Mouse (Mus musculus) cerebellum, postnatal 14 days (tissue): ENCODE measurements around the gene Pkig.
A peak's percentile ranks its signal among the peaks of the same experiment; 100 is the strongest.
"Not testable (repeated sequence)": the region's sequence is repeated elsewhere in the genome, so short reads cannot be mapped to it uniquely, and the experiment has no call there.

Source experiments
- DNase-seq, 2 experiments: peaks; one replicate each; pipeline ENCODE4 v3.0.0; 2021; ENCODE audit warnings: mixed read lengths in 2 of 2

Gene Pkig

GRCm38 (mm10) chr2:163644047-163644446 lies 14.1 kb upstream of the Pkig start:
- DNase-seq, result no peak

GRCm38 (mm10) chr2:163644575-163645385 lies 13.4 kb upstream of the Pkig start, which contains the start of gene Serinc3:
TSS of gene Serinc3 (minus strand) at chr2:163645131.
- peak; percentile 99 for DNase-seq

DNA sequence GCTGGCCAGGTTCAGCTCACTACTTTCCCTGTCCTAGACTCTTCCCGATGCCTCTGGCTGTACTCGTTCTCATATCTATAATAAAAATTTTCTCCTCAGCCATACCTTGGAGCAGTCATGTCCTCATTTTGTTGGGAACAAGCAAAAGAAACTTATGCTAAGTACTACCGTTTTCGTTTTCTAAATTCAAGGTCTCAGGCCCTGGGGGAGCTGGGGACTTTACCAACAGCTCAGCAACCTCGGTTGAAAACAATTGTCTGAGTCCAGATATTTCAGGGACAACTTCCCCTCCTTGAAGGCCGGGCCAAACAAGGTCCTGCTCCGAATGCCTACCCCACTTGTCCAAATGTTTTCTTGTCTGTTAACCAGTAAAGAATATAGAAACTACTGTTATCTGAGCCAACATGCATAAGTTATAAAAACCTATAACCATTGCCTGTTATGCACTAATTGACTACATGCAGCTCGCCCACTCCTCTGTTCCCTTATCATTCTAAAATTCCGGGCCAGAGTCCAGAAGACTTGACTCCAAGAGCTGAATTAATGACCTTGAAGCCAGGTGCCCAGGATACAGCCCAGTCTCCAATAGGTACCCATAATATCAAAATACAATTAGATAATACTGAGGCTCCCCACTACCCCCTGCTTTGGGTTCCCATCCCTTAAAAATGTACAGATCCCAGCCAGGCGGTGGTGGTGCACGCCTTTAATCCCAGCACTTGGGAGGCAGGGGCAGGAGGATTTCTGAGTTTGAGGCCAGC lies 12.3 kb upstream of the Pkig start:
- DNase-seq, result no peak

DNA sequence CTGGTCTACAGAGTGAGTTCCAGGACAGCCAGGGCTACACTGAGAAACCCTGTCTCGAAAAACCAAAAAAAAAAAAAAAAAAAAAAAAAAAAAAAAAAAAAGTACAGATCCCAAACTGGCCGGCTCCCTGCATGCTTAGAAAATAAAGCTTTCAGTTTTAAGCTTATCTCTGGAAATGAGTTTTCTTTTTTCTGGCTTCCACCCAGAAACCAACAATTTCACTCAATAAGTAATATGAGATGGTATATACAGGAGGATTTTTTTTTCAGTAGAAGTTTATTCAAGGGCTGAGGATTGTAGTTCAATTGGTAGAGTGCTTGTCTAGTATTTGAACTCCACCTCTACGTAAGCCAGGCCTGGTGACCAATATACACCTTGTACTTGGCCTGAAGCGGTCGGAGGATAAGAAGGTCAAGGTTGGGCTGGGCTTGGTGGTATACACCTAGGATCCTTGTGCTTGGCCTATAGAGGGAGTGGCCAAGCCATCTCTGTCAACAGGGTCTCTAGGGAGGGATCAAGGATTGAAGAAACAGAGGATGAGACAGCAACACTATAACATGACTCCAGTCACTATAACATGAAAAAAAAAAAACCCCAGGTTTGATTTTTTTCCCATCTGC lies 11.6 kb upstream of the Pkig start:
- no peak for DNase-seq

DNA sequence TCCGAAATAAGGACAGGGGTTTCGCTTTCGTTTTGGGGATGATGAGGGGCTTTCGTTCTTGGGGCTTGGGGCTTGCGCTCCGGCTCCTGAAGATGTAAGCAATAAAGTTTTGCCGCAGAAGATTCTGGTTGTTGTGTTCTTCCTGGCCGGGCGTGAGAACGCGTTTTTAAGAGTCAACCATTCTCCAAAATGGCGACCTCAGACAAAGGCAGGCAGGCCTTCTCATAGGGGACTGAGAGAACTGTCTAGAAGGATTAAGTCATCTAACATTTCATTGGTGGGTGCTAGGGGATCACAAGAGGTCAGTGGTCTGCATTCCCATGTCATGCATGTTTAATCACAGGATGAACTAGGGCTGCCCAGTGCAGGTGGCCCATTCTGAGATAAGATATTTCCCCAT lies 2.5 kb upstream of the Pkig start:
- not testable (repeated sequence) for DNase-seq

DNA sequence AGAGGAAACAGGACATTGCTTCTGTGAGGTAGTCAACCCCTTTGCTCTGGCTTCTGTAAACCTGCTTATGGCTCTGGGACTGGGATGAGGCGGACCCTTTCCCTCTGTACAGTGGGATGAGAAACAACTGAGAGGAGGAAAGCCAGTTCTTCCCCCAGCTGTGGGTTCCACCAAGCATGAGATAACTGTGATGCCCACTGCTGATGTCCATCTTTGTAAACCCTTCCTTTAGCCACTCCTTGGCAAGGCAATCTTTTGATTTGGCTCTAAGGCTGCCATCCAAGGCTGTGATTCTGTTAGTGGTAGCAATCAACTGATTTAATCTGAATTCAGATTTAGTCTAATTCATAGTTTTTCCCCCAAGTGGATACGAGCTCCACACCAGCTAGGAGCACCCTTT lies 700 bp upstream of the Pkig start:
- DNase-seq, result no peak

DNA sequence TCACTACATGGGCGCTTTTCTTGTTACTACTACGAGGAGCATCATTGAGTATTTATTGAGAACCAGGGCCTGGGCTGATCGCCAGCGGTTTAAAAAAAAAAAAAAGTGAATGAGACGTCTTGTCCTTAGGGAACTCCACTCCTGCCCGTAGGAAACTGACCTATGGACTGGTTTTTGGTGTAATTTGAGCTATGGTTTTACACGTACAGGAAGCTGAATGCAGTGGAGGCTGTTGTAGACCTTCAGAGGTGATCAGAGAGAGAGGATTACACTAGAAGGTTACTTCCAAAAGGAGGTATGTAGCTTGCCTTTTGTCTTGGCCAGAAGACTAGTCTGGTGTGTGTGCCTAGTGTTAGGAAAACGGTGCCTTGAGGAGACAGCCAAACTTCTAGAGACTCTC lies 755 bp downstream of the Pkig start:
- DNase-seq, result peak; percentile 41 to 43

- no peak for DNase-seq
These were observed 1.2 kb downstream of the Pkig start for GRCm38 (mm10) chr2:163659431-163659830.

DNA sequence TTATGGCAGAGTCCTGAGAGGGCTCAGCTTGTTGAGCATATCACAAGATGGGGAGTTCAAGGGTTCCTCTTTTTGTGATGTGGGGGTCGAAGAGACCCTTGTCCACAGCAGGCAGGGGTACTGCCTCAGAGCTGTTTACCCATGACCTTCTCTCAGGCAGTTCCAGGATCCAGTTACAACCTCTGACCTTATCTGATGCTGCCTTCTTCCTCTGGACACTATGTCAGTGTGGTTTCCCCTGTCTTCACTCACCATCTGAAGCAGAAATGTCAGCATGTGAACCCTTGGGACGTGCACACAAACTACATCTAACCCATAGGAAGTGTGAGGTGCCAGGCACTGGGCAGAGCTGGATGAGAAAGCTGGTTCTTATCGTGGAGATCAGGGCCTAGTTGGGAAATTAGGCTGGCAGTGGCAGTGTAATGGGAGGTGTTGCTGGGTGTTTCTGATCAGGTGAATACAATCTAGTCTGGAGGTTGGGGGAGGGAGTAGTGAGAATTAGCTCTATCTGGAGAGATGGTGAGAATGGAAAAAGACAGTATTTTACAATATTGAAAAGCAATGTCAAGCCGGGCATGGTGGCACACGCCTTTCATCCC lies 2.0 kb downstream of the Pkig start:
- no peak for DNase-seq

GRCm38 (mm10) chr2:163661371-163661850 lies 3.2 kb downstream of the Pkig start:
- no peak for DNase-seq

DNA sequence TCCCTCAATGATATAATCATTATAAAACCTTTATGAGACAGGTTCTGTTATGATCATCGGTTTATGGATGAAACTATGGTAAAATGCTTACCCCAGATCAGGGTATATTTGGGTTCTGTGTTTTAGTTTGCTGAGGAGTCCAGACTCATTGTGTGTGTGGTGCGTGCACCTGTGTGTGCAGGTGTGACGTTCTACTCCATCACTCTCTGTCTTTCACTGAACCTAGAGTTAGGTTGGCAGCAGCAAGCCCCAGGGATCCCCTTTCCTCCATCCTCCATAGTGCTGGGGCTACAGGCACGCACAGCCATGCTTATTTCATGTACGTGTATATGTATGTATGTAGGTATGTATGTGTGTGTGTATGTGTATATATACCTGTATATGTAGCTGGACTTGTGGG lies 3.9 kb downstream of the Pkig start:
- DNase-seq, result no peak

DNA sequence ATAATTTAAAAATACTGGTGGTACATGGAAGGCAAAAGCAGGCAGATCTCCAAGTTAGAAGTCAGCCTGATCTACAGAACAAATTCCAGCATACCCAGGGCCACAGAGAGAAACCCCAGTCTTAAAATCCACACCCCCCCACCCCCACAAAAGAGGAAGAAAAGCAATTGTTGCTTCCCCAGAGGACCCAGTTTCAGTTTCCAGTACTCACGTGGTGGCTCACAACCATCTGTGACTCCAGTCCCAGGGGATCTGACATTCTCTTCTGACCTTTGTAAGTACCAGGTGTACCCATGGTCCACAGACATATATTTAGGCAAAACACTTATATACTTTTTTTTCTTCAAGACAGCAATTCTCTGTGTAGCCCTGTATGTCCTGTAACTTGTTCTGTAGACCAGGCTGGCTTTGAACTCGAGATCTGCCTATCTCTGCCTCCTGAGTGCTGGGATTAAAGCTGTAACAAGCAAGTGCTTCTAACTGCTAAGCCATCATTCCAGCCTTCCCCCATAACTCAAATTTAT lies 4.6 kb downstream of the Pkig start:
- no peak for DNase-seq

DNA sequence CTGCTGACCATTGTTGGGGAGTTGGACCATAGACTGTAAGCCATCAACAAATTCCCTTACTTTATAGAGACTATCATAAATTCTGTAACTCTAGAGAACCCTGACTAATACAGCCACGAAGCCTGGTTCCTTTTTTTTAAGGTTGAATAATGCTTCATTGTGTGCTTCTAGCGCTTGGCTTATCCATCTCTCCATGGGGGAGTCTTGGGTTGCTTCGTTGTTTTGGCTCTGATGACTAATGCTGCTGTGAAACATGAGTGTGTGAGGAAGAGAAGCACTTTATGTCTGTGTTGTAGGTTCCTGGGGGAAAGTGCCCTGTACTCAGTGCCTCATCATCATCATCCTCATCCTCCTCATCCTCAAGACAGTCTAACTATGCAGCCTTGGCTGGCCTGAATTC lies 5.7 kb downstream of the Pkig start:
- DNase-seq, result no peak

- DNase-seq, result no peak
These were observed 8.9 kb downstream of the Pkig start for GRCm38 (mm10) chr2:163667045-163667444.

DNA sequence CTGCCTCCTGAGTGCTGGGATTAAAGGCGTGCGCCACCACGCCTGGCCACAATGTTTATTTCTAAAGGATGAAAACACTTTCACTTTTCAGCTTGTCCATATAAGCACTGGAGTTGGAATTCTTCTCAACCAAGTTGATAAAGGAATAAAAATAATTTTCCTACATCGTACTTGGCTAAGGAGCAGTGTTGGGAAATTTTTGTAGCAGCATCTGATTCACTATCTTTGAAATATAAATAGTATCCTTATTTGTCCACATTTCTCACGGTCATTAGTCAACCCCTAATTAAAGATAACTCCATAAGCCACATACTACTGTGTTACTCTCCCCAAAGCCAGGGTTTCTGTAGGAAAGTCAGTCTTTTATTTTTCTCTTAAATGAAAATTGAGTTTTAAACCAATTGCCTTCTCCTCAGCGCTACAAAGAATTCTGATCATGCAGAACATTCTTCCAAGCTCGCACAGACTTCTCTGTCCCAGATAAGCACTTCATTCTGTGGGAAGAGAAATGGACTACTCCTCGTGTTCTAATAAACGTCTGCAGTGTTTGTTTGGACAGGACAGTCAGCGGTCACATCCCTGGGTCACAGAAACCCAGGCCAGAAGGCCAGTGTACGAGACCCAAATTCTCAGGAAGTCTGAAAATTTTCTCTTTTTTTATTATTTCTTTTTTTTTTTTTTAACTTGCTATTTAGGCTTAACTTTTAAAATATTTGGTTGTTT lies 12.8 kb downstream of the Pkig start:
- DNase-seq, result no peak

DNA sequence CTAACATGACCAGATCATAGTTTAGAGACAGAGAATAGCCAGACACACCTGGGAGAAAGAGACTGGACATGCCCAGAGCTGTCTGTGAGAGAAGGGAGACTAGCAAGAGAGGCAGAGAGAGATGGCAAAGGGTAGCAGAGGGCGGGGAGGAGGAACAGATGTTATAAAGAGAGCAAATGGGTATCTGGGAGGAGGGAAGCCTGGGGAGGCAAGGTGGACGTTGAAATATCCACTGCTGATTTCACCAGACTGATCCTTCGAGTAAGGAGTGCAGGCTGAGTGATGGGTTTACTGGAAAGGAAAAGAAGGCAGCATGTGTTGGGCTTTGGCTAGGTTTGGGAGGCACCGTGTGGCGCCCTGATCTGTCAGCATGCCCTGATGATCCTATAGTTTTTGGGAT lies 16.2 kb downstream of the Pkig start:
- no peak for DNase-seq

- DNase-seq, result peak; percentile 30 to 54
These were observed 17.0 kb downstream of the Pkig start for GRCm38 (mm10) chr2:163675144-163675619.

DNA sequence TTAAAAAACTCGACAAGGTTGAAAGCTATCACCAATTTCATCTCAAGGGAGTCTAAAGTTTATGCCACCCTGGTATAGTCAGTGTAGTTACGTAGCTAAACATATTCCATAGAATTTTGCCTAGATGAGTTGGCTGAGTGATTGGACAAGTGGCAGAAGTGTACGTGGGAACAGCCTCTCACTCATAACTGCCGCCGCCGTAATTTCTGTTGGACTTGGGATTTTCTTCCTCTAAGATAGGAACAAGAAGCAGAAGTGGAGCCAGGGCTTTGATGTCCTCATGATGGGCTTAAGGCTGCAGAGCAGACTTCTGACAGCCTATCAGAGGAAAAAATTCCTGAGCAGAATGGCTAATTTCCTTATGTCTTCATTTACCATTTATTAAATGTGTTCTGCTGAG lies 17.5 kb downstream of the Pkig start:
- DNase-seq, result no peak

DNA sequence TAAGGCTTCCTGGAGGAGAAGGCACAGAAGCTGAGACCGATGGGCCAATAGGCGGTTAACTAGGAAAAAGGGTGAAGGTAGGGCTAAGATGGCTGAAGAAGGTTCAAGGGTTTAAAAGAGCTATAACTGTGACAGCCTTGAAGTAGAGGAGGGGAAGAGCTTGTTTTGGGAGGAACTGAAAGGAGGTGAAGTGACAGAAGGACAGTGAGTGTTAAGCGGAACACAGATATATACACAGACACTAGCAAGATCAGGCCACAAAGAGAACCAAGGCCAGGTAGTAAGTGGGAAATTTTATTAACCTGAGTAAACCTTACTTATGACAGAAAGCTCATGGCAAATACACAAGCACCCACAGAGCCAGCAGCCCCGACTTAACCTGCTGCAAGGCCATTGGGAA lies 18.1 kb downstream of the Pkig start:
- DNase-seq, result no peak

GRCm38 (mm10) chr2:163676745-163677144 lies 18.6 kb downstream of the Pkig start:
- DNase-seq, result no peak

- DNase-seq, result no peak
These were observed 24.2 kb downstream of the Pkig start for GRCm38 (mm10) chr2:163682344-163682743.

DNA sequence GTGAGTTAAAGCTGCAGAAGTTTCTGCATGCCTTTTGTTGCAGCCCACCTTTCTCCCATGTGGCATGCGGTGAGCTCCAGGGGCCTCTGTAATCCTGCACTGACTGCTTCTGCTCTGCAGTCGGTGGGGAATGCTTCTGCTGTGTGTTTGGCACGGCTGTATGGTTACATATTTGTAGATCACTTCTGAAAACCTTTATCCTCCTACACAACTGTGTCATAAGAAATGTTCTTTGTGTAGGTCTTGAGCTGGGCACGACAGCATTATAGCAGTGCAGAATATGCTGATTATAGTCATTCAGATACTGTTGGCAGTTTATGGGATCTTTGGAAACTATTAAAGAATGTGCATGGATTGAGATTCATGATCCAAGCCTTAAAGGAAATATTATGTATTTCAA lies 27.1 kb downstream of the Pkig start:
- DNase-seq, result no peak
